Mouse (Mus musculus) small intestine, adult 2 months (tissue): ENCODE data around the gene Cyb561.

Experiments used
- CTCF ChIP-seq: fragments of 200-500 bp; IDR thresholded peaks from 2 replicates; pipeline ENCODE4 v1.5.1; 2012; ENCODE audit warnings: low read depth, mild to moderate bottlenecking, control low read depth, inconsistent platforms, low read length, moderate library complexity, mixed read lengths; ENCODE audit not compliant: insufficient replicate concordance, insufficient read length; ENCODE audit errors: extremely low read depth
- POLR2A ChIP-seq: fragments of 200-500 bp; IDR thresholded peaks from 2 replicates; pipeline ENCODE4 v1.6.1; 2012; ENCODE audit warnings: low read depth, mild to moderate bottlenecking, control low read depth, inconsistent platforms, low read length, moderate library complexity

GRCm38 (mm10) chr11:105941973-105942372, 11.2 kb downstream of the Cyb561 start:
- no peak for TF ChIP-seq CTCF
- TF ChIP-seq POLR2A: no peak
